Mouse (Mus musculus): ENCODE measurements around the gene Bicra. TPM values are rescaled to one million over a fixed set of nuclear protein-coding genes. Genes with fewer than 3 reads are reported as not detected.
A peak's percentile ranks its signal among the peaks of the same experiment; 100 is the strongest.

Gene Bicra
- polyA plus RNA-seq, 1 experiment, result 6.1 TPM

DNA sequence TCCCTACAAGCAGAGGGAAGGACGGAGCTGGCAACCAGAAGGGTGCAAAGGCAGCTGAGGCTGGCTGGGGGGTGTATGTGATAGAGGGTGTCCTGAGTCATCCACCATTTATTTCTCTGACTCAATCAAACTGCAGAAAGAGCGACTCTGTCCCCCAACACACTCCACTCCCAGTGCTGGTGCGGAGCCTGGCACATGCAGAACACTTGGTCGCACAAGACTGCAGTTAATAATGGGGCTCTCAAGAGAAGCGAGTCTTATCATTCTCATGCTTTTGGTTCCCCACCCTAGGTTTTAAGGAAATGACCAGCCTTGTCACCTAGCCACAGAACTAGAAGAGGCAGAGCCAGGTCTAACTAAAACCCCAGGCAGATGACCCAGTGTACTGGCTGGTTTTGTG lies 8.4 kb downstream of the Bicra start:
- H3K4me3 ChIP-seq (ENCODE audit: insufficient read depth, low read depth, low read length), result no peak overlapping the region
- peaks cover 21% of the 10 kb centered on the region for H3K4me1 ChIP-seq (ENCODE audit: control insufficient read depth, insufficient read depth, insufficient read length, low read length)
- no peak overlapping the region for H3K27ac ChIP-seq (replicated peaks; ENCODE audit: low read depth, low read length)

DNA sequence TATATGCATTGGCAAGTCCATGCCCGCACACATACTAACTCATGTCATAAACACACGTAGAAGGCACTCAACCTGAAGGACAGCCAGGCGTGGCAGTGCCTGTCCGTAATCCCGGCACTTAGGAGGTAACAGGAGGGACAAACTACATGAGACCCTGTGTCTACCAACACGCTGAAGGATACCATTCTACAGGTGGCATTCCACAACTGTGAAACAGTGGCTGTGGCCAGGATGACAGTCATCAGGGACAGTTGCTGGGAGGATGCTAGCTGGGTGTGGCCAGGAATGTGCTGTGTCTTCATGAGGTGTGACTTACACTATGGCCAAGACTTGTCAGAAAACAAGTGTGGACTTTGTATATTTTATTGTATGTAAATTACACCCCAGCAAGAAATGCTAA lies 10.7 kb downstream of the Bicra start:
- Histone ChIP-seq H3K27ac (replicated peaks; ENCODE audit: low read depth, low read length) (no peak overlapping the region), H3K4me3 (ENCODE audit: insufficient read depth, low read depth, low read length) (no peak overlapping the region), H3K4me1 (ENCODE audit: control insufficient read depth, insufficient read depth, insufficient read length, low read length) (peaks cover 22% of the 10 kb centered on the region)

DNA sequence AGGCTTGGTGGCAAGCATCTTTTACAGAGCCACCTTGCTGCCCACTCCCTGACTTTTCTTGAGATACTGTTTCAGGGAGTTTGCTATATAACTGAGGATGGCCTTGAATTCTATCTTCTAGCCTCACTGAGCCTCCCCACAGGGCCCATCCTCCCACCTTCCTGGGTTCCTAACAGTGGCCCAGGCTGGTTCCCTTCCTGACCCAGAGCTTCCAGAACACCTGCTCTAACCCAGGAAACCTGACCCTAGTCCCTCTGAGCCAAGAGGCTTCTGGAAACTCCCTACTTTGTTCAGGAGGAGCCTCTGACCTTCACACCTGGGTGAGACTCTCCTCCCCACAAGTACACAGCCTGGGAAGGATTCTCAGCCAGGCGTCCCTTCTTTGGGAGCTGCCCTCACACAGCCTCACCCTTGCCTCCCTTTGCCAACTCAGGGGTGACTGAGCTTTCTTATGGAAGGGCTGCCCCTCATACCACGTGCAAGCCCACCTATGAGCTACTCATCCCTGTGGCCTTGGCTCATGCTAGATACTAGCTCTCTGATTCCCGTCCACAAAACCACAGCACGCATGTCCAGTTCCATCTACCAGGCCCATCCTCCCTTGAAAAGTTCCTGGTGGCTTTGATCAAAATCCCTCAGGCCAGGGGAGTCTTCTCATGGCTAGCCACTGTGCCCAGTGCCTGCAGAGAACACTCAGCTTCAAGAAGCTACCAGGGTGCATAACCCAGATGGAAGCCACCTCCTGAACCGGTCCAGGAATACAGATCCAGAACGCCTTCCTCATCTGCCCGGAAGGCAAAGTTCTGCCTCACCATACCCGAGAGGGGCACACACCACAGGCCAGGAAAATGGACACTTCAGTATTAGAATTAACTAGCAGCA lies 13.9 kb downstream of the Bicra start:
- Histone ChIP-seq H3K4me1 (ENCODE audit: control insufficient read depth, insufficient read depth, insufficient read length, low read length) (peaks cover 23% of the 10 kb centered on the region), H3K4me3 (ENCODE audit: insufficient read depth, low read depth, low read length) (no peak overlapping the region), H3K27ac (replicated peaks; ENCODE audit: low read depth, low read length) (no peak overlapping the region)

DNA sequence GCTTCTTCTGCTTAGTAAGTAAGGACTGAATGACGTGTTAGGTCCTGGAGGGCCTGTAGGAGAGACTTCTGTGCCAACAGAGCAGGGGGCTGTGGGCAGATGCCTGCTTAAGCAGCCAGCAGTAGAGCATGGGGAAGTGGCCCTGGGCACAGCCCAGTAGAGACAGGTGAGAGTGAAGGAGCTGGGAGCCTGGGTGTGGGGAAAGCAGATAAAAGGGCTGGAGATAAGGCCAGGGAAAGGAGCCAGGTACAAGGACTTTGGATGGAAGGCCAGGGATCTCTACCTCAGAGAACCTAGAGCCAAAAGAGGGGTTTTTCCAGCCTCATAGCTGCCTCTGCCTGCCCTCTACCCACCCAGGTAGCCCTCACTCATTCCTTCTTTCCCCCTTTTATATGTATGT lies 14.7 kb downstream of the Bicra start:
- Histone ChIP-seq H3K4me3 (ENCODE audit: insufficient read depth, low read depth, low read length) (no peak overlapping the region), H3K27ac (replicated peaks; ENCODE audit: low read depth, low read length) (no peak overlapping the region; the same call in 1 of the 2 replicates), H3K4me1 (ENCODE audit: control insufficient read depth, insufficient read depth, insufficient read length, low read length) (peaks cover 27% of the 10 kb centered on the region)

DNA sequence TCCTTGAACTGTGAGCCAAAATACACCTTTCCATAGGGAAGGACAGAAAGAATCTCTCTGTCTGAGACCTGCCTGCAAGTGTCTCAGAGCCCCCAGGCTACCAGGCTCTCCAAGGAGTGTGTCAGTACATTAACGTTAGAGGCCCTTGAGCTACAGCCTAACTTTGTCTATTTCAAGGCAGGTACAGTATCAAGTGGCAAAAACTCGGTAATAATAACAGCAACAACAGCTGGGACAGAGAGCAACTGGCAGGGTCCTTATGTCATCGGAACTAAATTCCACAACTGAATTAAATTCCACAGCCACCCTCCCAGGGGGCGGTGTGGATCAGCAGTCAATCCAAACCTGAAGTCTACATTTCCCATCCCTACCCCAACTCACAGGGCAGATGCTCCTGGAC lies 16.6 kb downstream of the Bicra start:
- no peak overlapping the region for H3K4me3 ChIP-seq (ENCODE audit: insufficient read depth, low read depth, low read length)
- H3K4me1 ChIP-seq (ENCODE audit: control insufficient read depth, insufficient read depth, insufficient read length, low read length), result peaks cover 38% of the 10 kb centered on the region
- H3K27ac ChIP-seq (replicated peaks; ENCODE audit: low read depth, low read length), result peak overlapping the region; percentile 35; the same call in 1 of the 2 replicates

DNA sequence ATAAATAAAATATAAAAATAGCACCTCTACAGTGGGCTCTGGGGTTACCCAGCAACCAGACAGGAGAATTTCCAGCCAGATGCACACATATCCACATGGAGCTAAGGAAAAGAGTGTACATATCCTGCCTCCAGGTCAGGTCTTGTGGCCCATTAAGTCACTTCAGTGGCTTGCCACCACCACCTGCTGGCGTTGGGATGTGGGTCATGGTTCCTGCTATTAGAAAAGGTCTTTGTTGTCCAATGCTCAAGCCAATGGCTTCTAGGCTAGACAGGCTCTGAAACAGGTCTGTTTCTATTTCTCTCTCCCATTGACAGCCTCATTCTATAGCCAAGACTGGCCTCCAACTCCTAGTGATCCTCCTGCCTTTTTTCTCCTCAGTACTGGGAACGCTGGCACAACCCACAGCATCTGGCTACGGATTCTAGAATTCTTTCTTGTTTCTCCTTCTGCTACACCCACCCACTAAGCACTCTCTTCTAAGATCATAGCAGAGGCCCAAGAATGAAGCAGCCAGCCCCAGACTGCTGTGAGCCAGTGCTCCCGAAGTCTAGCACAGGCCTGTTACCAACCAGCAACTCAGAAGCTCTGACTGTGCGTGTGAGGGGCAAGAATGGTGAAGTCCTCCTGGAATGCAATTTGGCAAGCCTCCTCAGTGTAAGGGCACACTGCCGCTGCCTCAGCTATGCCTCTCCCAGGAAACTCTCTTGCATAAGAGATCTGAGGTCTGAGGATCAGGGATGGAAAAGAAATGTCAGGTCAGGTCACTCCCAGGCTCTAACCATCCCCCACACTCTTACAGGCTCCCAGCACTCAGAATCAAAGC lies 19.4 kb downstream of the Bicra start:
- peaks cover 37% of the 10 kb centered on the region for H3K4me1 ChIP-seq (ENCODE audit: control insufficient read depth, insufficient read depth, insufficient read length, low read length)
- H3K27ac ChIP-seq (replicated peaks; ENCODE audit: low read depth, low read length), result peak overlapping the region; percentile 86
- no peak overlapping the region for H3K4me3 ChIP-seq (ENCODE audit: insufficient read depth, low read depth, low read length)

DNA sequence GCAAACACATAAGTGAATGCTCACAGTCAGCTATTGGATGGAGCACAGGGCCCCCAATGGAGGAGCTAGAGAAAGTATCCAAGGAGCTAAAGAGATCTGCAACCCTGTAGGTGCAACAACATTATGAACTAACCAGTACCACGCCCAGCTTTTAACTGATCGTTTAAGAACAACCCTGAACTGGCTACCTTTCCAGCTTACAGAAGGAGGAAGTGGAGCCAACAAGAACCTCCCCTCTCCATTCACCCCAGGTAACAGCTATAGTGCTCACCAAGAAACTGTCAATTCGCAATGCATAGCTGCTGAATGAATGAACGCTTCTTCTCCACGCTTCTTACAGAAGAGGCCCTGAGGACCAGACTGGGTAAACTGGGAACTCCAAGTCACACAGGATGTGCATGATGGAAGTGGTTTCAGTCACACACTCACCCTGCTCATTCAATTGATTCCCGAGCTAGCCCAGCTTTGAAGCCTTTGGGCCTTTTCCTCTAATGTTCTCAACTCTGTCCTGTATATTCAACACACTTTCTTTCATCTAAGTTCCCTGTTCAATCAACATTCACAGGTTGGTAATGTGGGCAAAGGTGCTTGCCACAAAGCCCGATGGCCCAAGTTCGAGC lies 23.0 kb downstream of the Bicra start:
- Histone ChIP-seq H3K4me3 (ENCODE audit: insufficient read depth, low read depth, low read length) (no peak overlapping the region), H3K27ac (replicated peaks; ENCODE audit: low read depth, low read length) (no peak overlapping the region), H3K4me1 (ENCODE audit: control insufficient read depth, insufficient read depth, insufficient read length, low read length) (peaks cover 32% of the 10 kb centered on the region)

DNA sequence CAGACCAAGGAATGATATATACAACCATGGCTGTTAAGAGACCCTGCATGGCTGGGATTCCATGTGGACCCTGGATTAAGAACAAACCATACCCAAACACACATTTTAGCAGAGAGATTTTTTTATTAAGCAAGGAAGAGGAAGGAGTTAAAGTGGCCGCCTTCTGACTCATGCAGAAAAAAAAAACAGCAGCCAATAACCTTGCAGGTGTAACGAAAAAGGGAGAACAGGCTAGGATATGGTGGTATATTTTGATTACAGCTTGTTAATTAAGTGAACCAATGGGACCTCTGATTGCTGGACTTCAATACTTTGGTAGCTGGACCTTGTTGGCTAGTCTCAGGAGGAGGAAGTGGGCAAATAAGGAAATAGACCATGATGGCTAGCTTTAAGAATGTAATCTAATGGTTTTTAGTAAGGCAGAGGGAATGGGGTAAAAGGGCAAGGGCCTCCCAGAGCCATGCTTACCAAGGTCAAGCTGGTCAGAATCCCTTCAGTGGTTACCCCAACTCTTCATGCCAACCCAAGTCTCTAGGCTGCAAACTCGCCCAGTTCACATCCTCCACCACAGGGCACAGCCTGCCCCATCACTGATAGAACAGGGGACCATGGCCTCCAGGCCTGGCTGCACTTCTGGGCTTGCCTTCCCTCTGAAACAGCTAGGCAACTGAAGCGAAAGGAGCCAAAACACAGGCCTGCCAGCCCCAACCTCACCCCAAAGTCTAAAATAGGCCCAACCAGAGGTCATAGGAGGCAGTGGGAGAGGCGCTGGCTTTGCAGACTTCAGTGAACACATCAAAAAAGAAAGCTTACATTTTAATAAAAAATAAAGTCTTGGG lies 28.2 kb downstream of the Bicra start:
- H3K4me3 ChIP-seq (ENCODE audit: insufficient read depth, low read depth, low read length), result no peak overlapping the region
- peaks cover 45% of the 10 kb centered on the region for H3K4me1 ChIP-seq (ENCODE audit: control insufficient read depth, insufficient read depth, insufficient read length, low read length)
- H3K27ac ChIP-seq (replicated peaks; ENCODE audit: low read depth, low read length), result peak overlapping the region; percentile 95

DNA sequence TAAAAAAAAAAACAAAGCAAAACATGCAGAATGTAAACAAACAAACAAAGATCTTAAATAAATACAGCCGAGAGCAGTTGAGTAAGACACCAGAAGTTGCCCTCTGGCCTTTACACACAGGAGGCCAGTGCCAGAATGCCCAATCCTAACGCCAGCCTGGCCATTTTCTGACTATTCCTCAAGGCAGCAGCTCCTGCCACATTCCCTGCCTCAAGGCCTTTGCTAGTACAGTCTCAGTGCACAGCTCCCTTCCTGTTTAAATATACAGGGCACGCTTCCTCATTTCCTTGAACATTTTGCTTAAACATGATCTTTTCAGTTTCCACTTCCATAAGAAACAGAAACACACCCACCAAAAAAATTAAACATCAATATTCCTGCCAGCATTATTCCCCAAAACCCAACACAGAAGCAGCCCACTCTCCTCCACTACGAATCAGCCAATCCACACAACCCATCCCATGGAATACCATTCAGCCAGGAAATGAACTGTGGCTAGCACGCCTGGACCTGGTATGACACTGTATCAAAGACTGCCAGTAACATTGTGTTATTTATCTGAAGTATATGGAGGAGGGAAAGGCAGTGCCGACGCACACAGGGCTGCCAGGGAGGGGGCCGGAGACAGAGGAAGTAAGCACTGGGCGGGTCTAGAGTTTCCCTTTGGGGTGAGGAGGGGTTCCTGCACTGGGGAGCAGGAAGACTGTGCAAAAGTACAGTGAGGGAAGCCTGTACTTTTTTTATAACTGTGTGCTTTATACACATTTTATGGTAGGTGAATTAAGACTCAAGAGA lies 29.5 kb downstream of the Bicra start:
- Histone ChIP-seq H3K27ac (replicated peaks; ENCODE audit: low read depth, low read length) (peak overlapping the region; percentile 95), H3K4me3 (ENCODE audit: insufficient read depth, low read depth, low read length) (peak overlapping the region; percentile 12; the same call in 1 of the 2 replicates), H3K4me1 (ENCODE audit: control insufficient read depth, insufficient read depth, insufficient read length, low read length) (peaks cover 51% of the 10 kb centered on the region)

DNA sequence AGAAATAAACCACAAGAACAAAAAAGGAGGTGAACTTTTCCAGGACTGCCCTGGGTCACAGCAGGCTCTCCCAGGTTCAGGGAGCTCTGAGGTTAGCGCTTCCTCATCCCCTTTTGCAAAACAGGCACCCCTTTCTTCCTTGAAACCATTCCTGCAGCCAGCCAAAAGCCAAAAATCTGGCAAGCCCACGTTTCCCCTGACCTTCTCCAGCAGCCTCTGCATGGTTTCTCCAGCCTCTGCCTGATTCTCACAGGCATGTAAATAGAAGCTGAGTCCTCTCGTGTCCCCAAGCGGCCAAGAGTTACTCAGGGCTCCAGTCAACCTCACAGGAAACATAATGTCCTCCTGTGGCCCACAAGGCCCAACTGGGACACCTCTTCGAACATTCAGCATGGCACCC lies 32.3 kb downstream of the Bicra start:
- Histone ChIP-seq H3K4me3 (ENCODE audit: insufficient read depth, low read depth, low read length) (no peak overlapping the region), H3K27ac (replicated peaks; ENCODE audit: low read depth, low read length) (peak overlapping the region; percentile 81), H3K4me1 (ENCODE audit: control insufficient read depth, insufficient read depth, insufficient read length, low read length) (peaks cover 67% of the 10 kb centered on the region)

DNA sequence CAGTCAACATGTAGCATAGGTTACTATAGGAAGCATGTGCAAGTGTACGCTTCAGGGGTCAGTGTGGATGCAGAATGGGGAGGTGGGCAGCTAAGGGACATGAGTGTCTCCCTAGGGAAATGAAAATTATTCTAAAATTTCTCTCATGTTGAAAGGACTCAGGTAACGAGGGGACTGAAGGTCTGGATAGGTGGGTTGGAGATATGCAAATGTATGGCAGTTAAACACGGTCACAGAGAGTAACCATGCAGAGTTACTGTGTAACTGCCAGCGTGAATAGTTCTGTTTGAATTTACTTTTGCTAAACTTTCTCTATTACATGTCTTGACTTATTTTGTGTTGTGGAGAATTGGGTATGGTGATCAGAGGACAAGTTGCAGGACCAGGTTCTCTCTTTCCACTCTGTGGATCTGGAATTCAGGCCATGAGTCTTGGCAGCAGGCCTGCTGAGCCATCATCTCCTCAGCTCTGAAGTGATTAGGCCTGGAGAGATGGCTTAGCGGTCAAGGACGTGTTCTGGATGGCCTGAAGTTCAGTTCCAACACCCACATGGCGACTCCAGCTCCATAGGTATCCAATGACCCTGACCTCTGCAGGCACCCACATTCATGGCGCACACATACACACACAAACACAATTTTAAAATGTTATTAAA lies 33.1 kb downstream of the Bicra start:
- peaks cover 65% of the 10 kb centered on the region for H3K4me1 ChIP-seq (ENCODE audit: control insufficient read depth, insufficient read depth, insufficient read length, low read length)
- no peak overlapping the region for H3K4me3 ChIP-seq (ENCODE audit: insufficient read depth, low read depth, low read length)
- peak overlapping the region; percentile 81 for H3K27ac ChIP-seq (replicated peaks; ENCODE audit: low read depth, low read length)

DNA sequence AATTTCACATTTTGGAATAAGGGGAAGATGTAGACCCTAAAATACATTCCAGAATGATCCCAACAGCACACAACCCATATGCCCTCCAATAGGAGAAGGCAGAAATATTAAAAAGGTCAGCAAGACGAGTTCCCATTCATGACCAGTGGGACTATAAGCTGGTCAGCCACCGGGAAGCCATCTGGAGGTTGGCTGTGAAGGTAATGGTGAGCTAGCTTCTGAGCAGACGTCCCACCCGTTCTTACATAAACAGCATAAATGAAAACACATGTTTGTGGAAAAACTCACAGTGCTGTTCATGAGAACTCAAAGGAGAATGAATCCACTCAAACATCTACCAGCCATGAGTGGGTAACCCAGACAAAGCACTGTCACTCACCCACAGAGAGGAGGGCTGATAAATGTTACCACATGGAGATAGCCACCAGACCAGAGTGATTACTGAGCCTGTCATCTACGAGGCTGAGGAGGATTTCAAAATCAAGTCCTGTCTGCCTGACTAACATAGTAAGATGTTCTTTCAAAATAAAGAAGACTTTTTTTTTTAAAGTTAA lies 33.9 kb downstream of the Bicra start:
- peak overlapping the region; percentile 55 for H3K27ac ChIP-seq (replicated peaks; ENCODE audit: low read depth, low read length)

DNA sequence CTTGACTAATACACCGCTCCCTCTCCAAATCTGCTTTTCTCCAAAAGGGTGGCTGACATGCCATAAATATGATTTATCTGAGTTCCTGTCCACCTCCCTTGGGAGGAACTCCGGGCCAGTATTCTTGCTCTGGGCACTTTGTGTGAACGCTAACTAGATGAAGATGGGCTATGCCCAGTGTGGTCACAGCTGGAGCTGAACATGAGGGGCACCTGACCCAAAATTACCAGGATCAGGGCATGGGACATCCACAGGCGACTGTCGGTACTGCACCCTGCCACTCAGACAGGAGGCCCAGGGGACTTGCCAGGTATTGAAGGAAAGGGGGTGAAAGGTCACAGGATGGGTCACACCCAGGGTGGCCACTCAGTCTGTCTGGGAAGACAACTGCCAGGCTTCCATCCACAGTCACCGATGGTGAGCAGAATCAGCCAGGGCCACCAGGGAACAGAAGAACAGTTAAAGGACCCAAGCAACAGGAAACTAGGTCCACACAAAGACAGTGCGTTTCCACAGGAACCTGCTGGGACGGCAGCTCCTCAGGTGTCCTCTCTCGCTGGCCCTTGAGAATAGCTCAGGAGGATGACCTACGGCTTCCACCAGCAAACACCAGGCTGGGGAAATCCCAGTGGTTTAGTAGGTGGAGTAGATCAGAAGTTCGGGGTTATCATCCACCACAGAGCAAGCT lies 35.0 kb downstream of the Bicra start:
- H3K4me1 ChIP-seq (ENCODE audit: control insufficient read depth, insufficient read depth, insufficient read length, low read length), result peaks cover 55% of the 10 kb centered on the region
- H3K4me3 ChIP-seq (ENCODE audit: insufficient read depth, low read depth, low read length), result no peak overlapping the region
- H3K27ac ChIP-seq (replicated peaks; ENCODE audit: low read depth, low read length), result peak overlapping the region; percentile 64

More for the DNA sequence above, 33.9 kb downstream of the Bicra start:
- Histone ChIP-seq H3K4me3 (ENCODE audit: insufficient read depth, low read depth, low read length) (no peak overlapping the region), H3K4me1 (ENCODE audit: control insufficient read depth, insufficient read depth, insufficient read length, low read length) (peaks cover 61% of the 10 kb centered on the region)

Data from brown adipose tissue, adult 24 weeks (tissue).